Mouse (Mus musculus) forebrain, postnatal 0 days (tissue): ENCODE measurements at regions not wholly inside any gene's neighbourhood (a gene's known extent, or its start where the extent isn't known, plus 50 kb on each side); places are given as distances from the start of the nearest gene placed in this dataset.

Experiments
- ATAC-seq: fragments of 200-750 bp; cut with Nextera tagmentation; 2 replicates; pipeline ENCODE4 v1.8.0; 2017; ENCODE audit warnings: mild to moderate bottlenecking, moderate library complexity
- DNase-seq: peaks from one replicate; pipeline ENCODE4 v3.0.0-alpha.2; 2015
- H3K27ac ChIP-seq: fragments of 300-500 bp; sonication (generic); 2 replicates; pipeline ENCODE4 v1.5.1; 2014; ENCODE audit warnings: low read depth, mild to moderate bottlenecking, antibody characterized with exemption, low read length, moderate library complexity, mixed read lengths
- H3K27me3 ChIP-seq: fragments of 300-500 bp; sonication (generic); 2 replicates; pipeline ENCODE4 v1.6.1; 2014; ENCODE audit warnings: mild to moderate bottlenecking, low read length, mixed read lengths; ENCODE audit not compliant: insufficient read depth
- H3K36me3 ChIP-seq: fragments of 300-500 bp; sonication (generic); 2 replicates; pipeline ENCODE4 v1.6.1; 2014; ENCODE audit warnings: mild to moderate bottlenecking, moderate library complexity; ENCODE audit not compliant: insufficient read depth
- H3K4me1 ChIP-seq: fragments of 300-500 bp; sonication (generic); 2 replicates; pipeline ENCODE4 v1.6.1; 2014; ENCODE audit warnings: antibody characterized with exemption; ENCODE audit not compliant: insufficient read depth
- H3K4me2 ChIP-seq: fragments of 300-500 bp; sonication (generic); 2 replicates; pipeline ENCODE4 v1.6.1; 2014; ENCODE audit warnings: low read depth, mild to moderate bottlenecking, moderate library complexity
- H3K4me3 ChIP-seq: fragments of 300-500 bp; sonication (generic); 2 replicates; pipeline ENCODE4 v1.5.1; 2014; ENCODE audit warnings: low read depth, low read length, mixed read lengths
- H3K9ac ChIP-seq: fragments of 300-500 bp; sonication (generic); 2 replicates; pipeline ENCODE4 v1.6.1; 2014; ENCODE audit warnings: mild to moderate bottlenecking
- H3K9me3 ChIP-seq: fragments of 300-500 bp; sonication (generic); 2 replicates; pipeline ENCODE4 v1.6.1; 2016; ENCODE audit warnings: low read length
- CTCF ChIP-seq: sonication (generic); IDR thresholded peaks from 2 replicates; pipeline ENCODE4 v1.5.1; 2016; ENCODE audit warnings: antibody characterized with exemption, control low read depth, low read depth
- WGBS: fragments of 180-500 bp; shearing (Covaris S2); extraction: QIAGEN DNeasy Blood & Tissue Kit; methylation state at CpG from one replicate; pipeline ENCODE4 v1.1.7; 2014; 5-methylcytosine and 5-hydroxymethylcytosine counted together

DNA sequence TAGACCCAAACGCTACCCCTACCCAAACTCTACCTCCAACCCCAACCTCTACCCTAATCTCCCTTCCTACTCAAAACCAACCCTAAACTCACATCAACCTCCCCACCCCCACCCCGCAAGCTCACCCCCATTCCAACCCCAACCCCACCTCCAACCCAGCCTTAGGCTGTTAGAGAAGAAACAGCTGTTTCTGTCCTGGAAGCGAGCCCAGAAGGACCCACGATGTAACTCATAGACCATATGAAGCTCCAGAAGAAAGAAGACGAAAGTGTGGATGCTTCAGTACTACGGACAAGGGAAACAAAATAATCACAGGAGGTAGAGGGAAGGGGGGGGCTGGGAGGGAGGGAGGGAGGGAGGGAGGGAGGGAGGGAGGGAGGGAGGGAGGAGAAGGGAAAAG lies 58.4 kb downstream of the Sox11 start:
- H3K9me3 ChIP-seq, result no peaks in the 10 kb centered on the region
- no peak for ATAC-seq
- no peak overlapping the region for H3K4me2 ChIP-seq
- H3K9ac ChIP-seq, result no peak overlapping the region
- H3K27ac ChIP-seq, result no peak overlapping the region
- no peak for TF ChIP-seq CTCF
- no peaks in the 10 kb centered on the region for H3K36me3 ChIP-seq
- 62% methylated on average over 6 of the region's 6 CpGs for WGBS
- H3K27me3 ChIP-seq, result no peaks in the 10 kb centered on the region
- no peak for DNase-seq
- no peaks in the 10 kb centered on the region for H3K4me1 ChIP-seq
- no peak overlapping the region for H3K4me3 ChIP-seq

DNA sequence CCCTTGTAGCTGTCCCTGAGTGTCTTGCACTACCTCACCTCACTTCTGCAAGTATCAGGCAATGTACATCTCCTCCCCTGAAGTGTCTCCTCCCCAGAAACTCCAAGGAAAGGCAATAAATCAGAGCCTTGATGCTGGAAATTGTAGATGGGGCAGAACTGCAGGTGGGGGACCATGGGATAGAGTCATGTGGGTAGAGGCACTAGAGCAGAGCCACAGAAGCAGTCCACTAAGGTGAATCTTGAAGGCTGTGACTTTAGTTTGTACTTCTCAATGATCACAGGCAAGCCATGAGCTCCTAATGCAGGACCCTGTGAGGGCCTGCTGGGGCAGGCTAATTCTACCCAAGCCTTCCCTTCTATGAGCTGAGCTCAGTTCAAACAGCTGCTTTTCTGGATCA lies 80.4 kb downstream of the Sox11 start:
- Histone ChIP-seq H3K27ac (no peak overlapping the region), H3K4me2 (no peak overlapping the region), H3K9me3 (no peaks in the 10 kb centered on the region), H3K4me3 (no peak overlapping the region), H3K9ac (no peak overlapping the region), H3K27me3 (no peaks in the 10 kb centered on the region), H3K4me1 (no peaks in the 10 kb centered on the region), H3K36me3 (no peaks in the 10 kb centered on the region)
- DNase-seq, result no peak
- TF ChIP-seq CTCF, result no peak
- no peak for ATAC-seq

- Histone ChIP-seq H3K27me3 (no peaks in the 10 kb centered on the region), H3K36me3 (no peaks in the 10 kb centered on the region), H3K4me3 (no peak overlapping the region), H3K9ac (no peak overlapping the region), H3K27ac (no peak overlapping the region), H3K4me1 (0 out of 2 replicates have a peak, but pooled peaks cover 3% of the 10 kb centered on the region), H3K9me3 (no peaks in the 10 kb centered on the region), H3K4me2 (no peak overlapping the region)
- TF ChIP-seq CTCF, result no peak
- WGBS, result 17% methylated on average over 3 of the region's 3 CpGs
- ATAC-seq (no peak), DNase-seq (peak; percentile 20)
Observed at GRCm38 (mm10) chr12:27254125-27254524, 88.2 kb downstream of the Sox11 start.

- Histone ChIP-seq H3K9me3 (no peaks in the 10 kb centered on the region), H3K4me1 (peaks cover 18% of the 10 kb centered on the region), H3K27me3 (no peaks in the 10 kb centered on the region), H3K4me2 (no peak overlapping the region), H3K27ac (no peak overlapping the region), H3K9ac (no peak overlapping the region), H3K36me3 (no peaks in the 10 kb centered on the region), H3K4me3 (no peak overlapping the region)
- DNase-seq (no peak), ATAC-seq (no peak)
- 67% methylated on average over 5 of the region's 5 CpGs for WGBS
- TF ChIP-seq CTCF, result no peak
Observed at GRCm38 (mm10) chr12:27251521-27251920, 90.9 kb downstream of the Sox11 start.

DNA sequence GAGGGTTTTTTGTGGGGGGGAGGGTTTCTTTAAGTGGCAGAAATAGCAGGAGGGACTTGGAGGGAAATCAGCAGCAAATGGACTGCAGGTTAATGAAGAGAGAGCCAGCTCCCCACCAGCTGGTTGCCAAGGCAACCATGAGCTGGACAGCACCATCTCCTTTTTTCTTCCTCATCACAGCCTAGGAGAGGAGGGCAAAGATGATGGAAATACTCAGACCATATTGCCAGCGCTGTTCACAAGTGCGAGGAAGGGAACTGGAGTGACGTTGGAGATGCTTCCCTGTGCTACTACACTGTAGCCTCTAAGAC lies 93.9 kb downstream of the Sox11 start:
- Histone ChIP-seq H3K27me3 (no peaks in the 10 kb centered on the region), H3K36me3 (no peaks in the 10 kb centered on the region), H3K4me1 (peaks cover 18% of the 10 kb centered on the region), H3K9ac (peak overlapping the region; percentile 43), H3K9me3 (no peaks in the 10 kb centered on the region), H3K27ac (peak overlapping the region; percentile 80), H3K4me2 (peak overlapping the region; percentile 18; the same call in 1 of the 2 replicates), H3K4me3 (no peak overlapping the region)
- no peak for TF ChIP-seq CTCF
- DNase-seq (no peak), ATAC-seq (peak; percentile 79)
- WGBS, result 12% methylated on average over 3 of the region's 3 CpGs

DNA sequence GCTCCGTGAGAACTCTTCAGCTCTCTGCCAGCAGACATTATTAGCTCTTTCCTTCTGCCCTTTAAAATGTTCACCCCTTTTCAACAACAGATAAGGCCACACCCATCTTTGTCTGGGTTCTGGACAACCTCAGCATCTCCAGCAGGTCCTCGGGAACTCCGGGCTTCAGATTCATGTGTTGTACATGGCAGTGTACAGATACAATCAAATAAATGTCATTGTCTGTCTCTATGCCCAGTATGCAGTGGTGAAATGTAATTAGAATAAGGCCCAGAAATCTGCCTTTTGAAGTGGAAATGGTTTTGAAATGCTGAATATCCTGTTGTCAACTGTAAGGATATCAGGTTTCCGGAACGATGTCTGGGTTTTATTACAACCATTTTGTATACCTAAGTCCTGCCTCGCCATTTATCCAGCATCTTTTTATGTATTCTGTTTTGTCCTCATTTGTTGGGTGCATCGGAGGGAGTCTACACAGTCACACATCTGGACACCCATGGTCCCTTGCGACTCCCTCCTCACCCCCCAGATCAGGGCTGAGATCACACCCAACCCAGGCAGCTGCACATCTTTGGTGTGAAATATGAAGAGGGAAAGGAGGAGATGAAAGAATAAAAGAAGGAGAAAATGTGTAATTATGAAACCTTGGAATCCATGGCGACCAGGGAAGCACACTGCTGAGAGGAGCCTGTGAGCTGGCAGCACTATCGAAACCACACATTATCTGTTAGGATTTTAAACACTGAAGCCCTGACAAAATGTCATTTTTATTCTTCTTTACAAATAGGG lies 94.4 kb downstream of the Sox11 start:
- Histone ChIP-seq H3K9me3 (no peaks in the 10 kb centered on the region), H3K9ac (peak overlapping the region; percentile 43), H3K27me3 (no peaks in the 10 kb centered on the region), H3K4me2 (peak overlapping the region; percentile 18; the same call in 1 of the 2 replicates), H3K4me3 (no peak overlapping the region), H3K36me3 (no peaks in the 10 kb centered on the region), H3K27ac (peak overlapping the region; percentile 80), H3K4me1 (peaks cover 18% of the 10 kb centered on the region)
- TF ChIP-seq CTCF, result no peak
- ATAC-seq (peak; percentile 89), DNase-seq (peak; percentile 74)
- 16% methylated on average over 10 of the region's 10 CpGs for WGBS

GRCm38 (mm10) chr12:27235748-27236147 lies 106.6 kb downstream of the Sox11 start:
- H3K4me2 ChIP-seq, result no peak overlapping the region
- H3K36me3 ChIP-seq, result no peaks in the 10 kb centered on the region
- WGBS, result 69% methylated on average over 1 of the region's 1 CpGs
- no peaks in the 10 kb centered on the region for H3K9me3 ChIP-seq
- H3K9ac ChIP-seq, result no peak overlapping the region
- TF ChIP-seq CTCF, result no peak
- no peaks in the 10 kb centered on the region for H3K4me1 ChIP-seq
- DNase-seq (no peak), ATAC-seq (no peak)
- H3K27ac ChIP-seq, result no peak overlapping the region
- H3K4me3 ChIP-seq, result no peak overlapping the region
- H3K27me3 ChIP-seq, result no peaks in the 10 kb centered on the region
